Mouse (Mus musculus): ENCODE measurements at regions not wholly inside any gene's neighbourhood (a gene's known extent, or its start where the extent isn't known, plus 50 kb on each side); places are given as distances from the start of the nearest gene placed in this dataset.

DNA sequence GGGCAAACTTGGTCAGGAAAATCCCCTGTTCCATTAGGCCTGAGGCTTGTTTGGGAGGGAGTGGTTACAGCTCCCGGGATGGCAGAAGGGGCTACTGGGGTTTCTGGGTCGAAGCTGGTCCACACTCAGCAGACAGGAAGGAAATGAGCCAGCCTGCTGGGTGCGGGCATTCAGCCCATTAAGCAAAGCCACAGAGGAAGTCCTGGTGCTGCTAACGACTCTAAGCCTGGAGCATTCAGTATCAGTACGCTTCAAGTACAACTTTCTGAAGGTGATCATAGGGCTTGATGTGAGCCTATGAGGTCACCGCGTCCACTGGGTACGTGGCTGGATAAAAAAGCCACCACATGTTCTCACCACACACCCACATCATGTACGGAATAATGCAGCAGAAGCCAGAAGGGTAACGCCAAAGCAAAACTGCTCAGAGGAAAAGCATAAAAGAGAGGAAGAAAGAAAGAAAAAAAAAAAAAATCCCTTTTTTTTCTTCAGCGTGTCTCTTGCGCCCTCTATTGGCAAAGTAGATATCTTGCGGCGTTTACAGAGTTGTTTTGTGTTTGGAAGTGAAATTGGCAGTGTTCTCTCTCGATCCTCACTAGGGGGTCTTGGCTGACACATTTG lies 149.4 kb upstream of the Ctso start:
- TF ChIP-seq CTCF (IDR thresholded peaks at IDR 0.05; ENCODE audit: low read depth, low read length) (0 out of 2 replicates have a peak, but pooled peaks have one; percentile 8), TAL1 (conservative IDR thresholded peaks at IDR 0.05; ENCODE audit: low read depth, low read length) (no peak), POLR2AphosphoS5 (IDR thresholded peaks at IDR 0.05; ENCODE audit: insufficient replicate concordance, low read depth, low read length) (no peak), GATA1 (IDR thresholded peaks at IDR 0.05; ENCODE audit: borderline replicate concordance, low read length) (no peak), GATA2 (IDR thresholded peaks at IDR 0.05; ENCODE audit: borderline replicate concordance, low read depth, low read length) (no peak)
